Mouse (Mus musculus): ENCODE measurements at regions not wholly inside any gene's neighbourhood (a gene's known extent, or its start where the extent isn't known, plus 50 kb on each side); places are given as distances from the start of the nearest gene placed in this dataset.
"Not testable (repeated sequence)": the region's sequence is repeated elsewhere in the genome, so short reads cannot be mapped to it uniquely, and the experiment has no call there.

DNA sequence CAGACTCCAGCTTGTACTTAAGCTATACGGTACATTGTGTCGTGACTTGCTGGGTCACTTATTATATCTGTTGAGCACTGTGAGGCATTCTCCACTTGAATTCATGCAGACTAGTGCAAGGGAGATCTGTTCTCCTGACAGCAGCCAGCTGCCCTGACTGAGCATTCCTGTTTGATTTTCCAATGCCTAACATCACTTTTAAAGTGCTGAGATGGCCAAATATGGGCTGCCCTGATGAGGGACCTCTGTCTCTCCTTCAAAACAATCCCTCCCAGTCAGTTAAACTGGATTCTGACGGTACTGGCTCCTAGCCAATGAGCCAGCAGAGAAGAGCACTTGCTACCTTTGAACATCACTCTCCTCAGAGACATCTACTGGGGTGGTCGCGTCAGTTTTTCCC is 57.6 kb upstream of the Lekr1 start:
- intact Hi-C loops (cut with DNase I), result no loop called here

DNA sequence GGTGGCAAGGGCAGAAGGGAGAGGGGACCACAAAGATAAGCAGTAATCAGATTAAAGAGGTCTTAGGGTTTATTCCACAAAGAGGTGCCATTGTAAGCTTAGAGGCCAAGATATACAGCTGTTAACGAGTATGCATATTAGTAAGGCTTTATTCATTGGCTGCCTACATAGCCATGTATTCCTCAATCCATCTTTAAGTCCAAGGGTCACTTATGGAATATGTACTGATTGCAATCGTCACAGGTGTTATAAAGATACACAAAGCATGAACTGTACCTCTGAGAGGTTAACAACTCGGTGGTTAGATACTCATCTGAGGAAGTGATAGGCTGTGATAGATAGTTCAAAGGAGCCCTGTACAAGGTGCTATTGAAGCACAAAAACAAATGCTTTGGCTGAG is 54.3 kb upstream of the Lekr1 start:
- intact Hi-C loops (cut with DNase I), result no loop called here

More for the DNA sequence above, 57.6 kb upstream of the Lekr1 start:
- no peak for DNase-seq (ENCODE audit: low spot score in 2 of 2)

DNA sequence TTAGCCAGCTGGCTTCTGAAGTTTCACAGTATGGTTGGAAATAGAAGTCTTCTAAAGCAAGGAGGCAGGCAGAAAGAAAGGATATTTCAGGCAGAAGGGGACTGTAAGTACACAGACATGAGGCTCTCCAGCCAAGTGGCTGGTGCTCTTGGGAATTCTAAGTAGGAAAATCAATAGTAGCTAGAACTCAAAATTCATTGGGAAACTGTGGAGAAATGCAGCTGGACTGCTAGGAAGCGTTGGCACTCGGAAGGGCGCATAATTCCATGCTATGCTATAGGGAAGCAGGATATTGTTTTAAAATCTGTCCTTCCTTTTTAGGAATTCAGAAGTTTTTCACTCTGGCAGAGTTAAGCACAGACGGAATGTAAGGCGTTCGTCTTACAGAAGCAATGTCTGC is 53.6 kb upstream of the Lekr1 start:
- DNase-seq (ENCODE audit: low spot score in 2 of 2), result peak; percentile 21 to 24
- intact Hi-C loops (cut with DNase I), result no loop called here

More for the DNA sequence above, 54.3 kb upstream of the Lekr1 start:
- no peak for DNase-seq (ENCODE audit: low spot score in 2 of 2)

DNA sequence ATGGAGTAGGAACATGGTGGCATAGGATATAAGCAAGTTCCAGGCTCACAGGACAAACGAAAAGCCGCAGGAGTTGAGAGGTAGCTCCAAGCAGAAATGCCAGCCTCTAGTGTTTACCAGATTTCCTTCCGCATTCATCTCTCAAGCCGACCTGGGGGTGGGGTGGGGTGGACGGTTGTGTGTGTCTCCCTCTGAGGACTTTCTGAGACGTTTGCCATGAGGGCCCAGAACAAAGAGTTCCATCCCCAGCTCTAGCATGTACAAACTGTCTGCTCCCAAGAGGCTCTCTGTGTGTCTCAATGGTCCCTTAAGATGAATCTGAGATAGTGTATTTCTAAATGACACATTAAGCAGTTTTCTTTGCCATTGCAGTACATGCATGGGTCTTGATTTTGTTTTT is 53.1 kb upstream of the Lekr1 start:
- no peak for DNase-seq (ENCODE audit: low spot score in 2 of 2)
- intact Hi-C loops (cut with DNase I), result no loop called here

DNA sequence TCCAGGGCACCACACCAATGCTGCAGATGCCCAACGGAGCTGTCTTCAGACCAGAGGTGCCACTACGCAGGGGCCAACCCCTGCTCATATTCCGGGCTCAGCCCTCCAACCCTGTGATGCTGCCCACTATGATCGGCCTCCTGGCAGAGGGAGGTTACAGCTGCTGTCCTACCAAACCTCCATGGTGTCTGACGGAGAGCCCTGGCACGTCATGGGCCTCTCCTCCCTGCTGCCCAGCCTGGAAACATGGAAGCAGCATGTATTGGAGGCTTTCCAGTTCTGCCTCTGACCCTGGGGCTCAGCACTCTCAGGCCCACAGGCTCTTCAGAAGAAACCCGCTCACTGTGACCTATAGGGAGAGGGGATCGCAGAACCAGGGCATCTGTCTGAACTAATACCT is 51.1 kb upstream of the Lekr1 start:
- DNase-seq (ENCODE audit: low spot score in 2 of 2); intact Hi-C loops (cut with DNase I): not testable (repeated sequence)
